Mouse (Mus musculus): Measurements from ENCODE around the gene Mettl6.

DNA sequence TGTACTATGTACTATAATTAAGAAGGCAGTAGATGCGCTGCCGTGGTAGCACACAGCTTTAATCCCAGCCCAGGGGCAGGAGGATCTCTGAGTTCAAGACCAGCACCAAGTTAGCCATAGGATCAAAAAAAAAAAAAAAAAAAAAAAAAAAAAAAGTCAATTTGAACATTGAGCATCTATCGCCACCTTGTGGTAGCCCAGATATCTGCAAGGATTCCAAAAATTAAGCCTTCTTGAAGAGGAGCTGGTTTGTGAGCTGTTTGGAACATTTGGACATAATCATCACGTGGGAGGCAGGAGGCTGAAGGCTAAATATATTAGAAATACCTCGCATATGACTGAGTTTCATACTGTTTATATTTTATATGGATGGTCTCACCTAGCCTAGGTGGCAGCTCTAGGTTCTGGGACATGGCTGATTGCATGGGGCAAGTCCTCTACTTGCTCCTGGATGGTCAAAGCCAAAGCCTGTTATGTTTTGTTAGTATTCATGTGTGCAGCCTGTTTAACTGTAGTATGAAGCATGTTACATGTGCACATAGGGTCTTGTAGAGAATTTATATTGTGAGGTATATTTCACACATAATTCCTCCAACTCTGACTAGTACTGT, 22.3 kb downstream of the Mettl6 start:
- TF ChIP-seq CTCF (IDR thresholded peaks at IDR 0.05; ENCODE audit: control insufficient read depth, insufficient read depth, insufficient replicate concordance, low read depth, low read length), result no peak
- no peak for TF ChIP-seq POLR2A (IDR thresholded peaks at IDR 0.05; ENCODE audit: control insufficient read depth, low read depth, low read length)

Measured in testis, adult 2 months (tissue).